Mouse (Mus musculus) lung, postnatal 0 days (tissue): Measurements from ENCODE around the gene Ntrk3. TPM values are rescaled to one million over a fixed set of nuclear protein-coding genes. Genes with fewer than 3 reads are reported as not detected.

Source experiments
- ATAC-seq: fragments of 200-750 bp; cut with Nextera tagmentation; 2 replicates; pipeline ENCODE4 v1.8.0; 2017; ENCODE audit warnings: moderate library complexity
- DNase-seq: peaks from one replicate; pipeline ENCODE4 v3.0.0-alpha.2; 2016; ENCODE audit warnings: low spot score
- H3K27ac ChIP-seq: fragments of 300-500 bp; sonication (generic); 2 replicates; pipeline ENCODE4 v1.5.1; 2014; ENCODE audit warnings: antibody characterized with exemption, mild to moderate bottlenecking, low read length, mixed read lengths
- H3K27me3 ChIP-seq: fragments of 300-500 bp; sonication (generic); replicated peaks from 2 replicates; pipeline ENCODE4 v1.6.1; 2014; ENCODE audit warnings: low read length, mixed read lengths; ENCODE audit not compliant: insufficient read depth
- H3K36me3 ChIP-seq: fragments of 300-500 bp; sonication (generic); 2 replicates; pipeline ENCODE4 v1.6.1; 2014; ENCODE audit warnings: low read length, mixed read lengths; ENCODE audit not compliant: insufficient read depth
- H3K4me1 ChIP-seq: fragments of 300-500 bp; sonication (generic); 2 replicates; pipeline ENCODE4 v1.6.1; 2014; ENCODE audit warnings: antibody characterized with exemption, low read depth, low read length, mixed read lengths; ENCODE audit not compliant: insufficient read depth
- H3K4me2 ChIP-seq: fragments of 300-500 bp; sonication (generic); replicated peaks from 2 replicates; pipeline ENCODE4 v1.6.1; 2014; ENCODE audit warnings: low read depth, mild to moderate bottlenecking, low read length, moderate library complexity, mixed read lengths
- H3K4me3 ChIP-seq: fragments of 300-500 bp; sonication (generic); 2 replicates; pipeline ENCODE4 v1.5.1; 2014; ENCODE audit warnings: low read depth, low read length
- H3K9ac ChIP-seq: fragments of 300-500 bp; sonication (generic); replicated peaks from 2 replicates; pipeline ENCODE4 v1.6.1; 2014; ENCODE audit warnings: low read depth, mild to moderate bottlenecking
- H3K9me3 ChIP-seq: fragments of 300-500 bp; sonication (generic); 2 replicates; pipeline ENCODE4 v1.6.1; 2016; ENCODE audit warnings: low read length, mixed read lengths
- CTCF ChIP-seq: IDR thresholded peaks from 2 replicates; pipeline ENCODE4 v1.5.1; 2016; ENCODE audit warnings: antibody characterized with exemption, mild to moderate bottlenecking
- EP300 ChIP-seq: IDR thresholded peaks from 2 replicates; pipeline ENCODE4 v1.6.1; 2016; ENCODE audit warnings: antibody characterized with exemption, mild to moderate bottlenecking, control low read depth
- WGBS: fragments of 180-500 bp; shearing (Covaris S2); extraction: QIAGEN DNeasy Blood & Tissue Kit; methylation state at CpG from one replicate; pipeline ENCODE4 v1.1.7; 2014; 5-methylcytosine and 5-hydroxymethylcytosine counted together
- polyA plus RNA-seq: library from polyadenylated mRNA; unstranded; fragments of >200 nt; fragmentation: Nextera tagmentation; extraction: Ambion mirVana; gene quantifications from 2 replicates; pipeline ENCODE4 v1.2.1, GENCODE M21; 2015

Ntrk3 gene
- polyA plus RNA-seq, 1 experiment from 2014 or later = 1.3 TPM

DNA sequence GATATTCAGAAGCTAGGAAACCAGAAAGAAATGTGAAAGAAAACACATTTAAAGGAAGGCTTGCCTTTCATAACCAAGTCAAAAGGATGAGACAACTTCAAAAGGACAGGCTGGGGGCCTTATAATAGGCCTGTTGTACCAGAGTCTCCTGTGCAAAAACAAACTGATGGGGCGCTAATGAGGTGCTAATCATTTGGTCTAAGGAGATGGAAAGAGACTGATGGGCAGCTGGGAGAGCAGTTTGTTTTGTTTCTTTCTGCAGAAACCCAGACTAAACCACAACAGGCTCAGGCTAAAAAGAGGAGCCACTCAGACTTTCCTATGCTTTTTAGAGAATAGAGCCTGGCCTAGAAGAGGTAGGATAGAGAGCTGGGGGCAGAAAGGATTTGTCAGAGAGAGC is 554.4 kb downstream of the Ntrk3 start:
- Histone ChIP-seq H3K4me3 (no peak overlapping the region), H3K9me3 (no peaks in the 10 kb centered on the region; the same call in 1 of the 2 replicates), H3K36me3 (no peaks in the 10 kb centered on the region), H3K27me3 (no peaks in the 10 kb centered on the region), H3K27ac (no peak overlapping the region), H3K9ac (no peak overlapping the region), H3K4me1 (no peaks in the 10 kb centered on the region), H3K4me2 (no peak overlapping the region)
- DNase-seq = no peak
- TF ChIP-seq CTCF = no peak
- ATAC-seq = no peak
- 14% methylated on average over 1 of the region's 1 CpGs for WGBS

DNA sequence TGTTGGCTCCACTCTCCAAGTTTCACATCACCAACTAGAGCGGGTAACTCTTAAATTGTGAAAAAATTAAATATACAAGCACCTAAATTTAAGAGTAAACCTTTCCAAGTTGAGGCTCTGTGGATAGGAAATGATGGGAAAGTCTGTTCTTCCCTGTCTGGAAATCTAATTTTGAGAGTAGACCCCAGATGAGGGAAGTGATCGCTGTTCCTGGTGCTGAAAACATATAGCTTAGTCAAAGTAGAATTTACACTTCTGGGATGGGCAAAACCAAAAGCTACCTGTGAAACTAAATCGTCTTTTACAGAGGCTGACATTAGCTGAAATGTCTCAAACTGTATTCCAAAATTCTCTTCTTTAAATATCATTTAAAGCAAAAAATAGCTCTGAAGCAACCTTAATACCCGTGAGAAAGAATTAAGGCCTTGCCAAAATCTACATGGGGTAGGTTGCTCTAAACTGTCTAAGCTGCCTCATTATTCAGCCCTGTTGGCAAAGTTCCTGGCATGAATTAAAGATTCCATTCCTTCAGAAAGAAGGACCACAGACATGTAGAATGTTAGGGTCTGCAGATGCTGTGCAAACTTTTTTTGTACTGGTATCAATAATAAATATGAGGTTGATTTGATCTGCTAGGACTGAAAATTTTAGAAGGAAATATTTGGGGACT is 557.7 kb downstream of the Ntrk3 start:
- H3K9me3 ChIP-seq = no peaks in the 10 kb centered on the region; the same call in 1 of the 2 replicates
- no peak overlapping the region for H3K9ac ChIP-seq
- DNase-seq (no peak), ATAC-seq (no peak)
- H3K36me3 ChIP-seq = no peaks in the 10 kb centered on the region
- H3K4me3 ChIP-seq = no peak overlapping the region
- WGBS = 72% methylated on average over 4 of the region's 4 CpGs
- no peak overlapping the region for H3K27ac ChIP-seq
- no peaks in the 10 kb centered on the region for H3K27me3 ChIP-seq
- TF ChIP-seq EP300 (no peak), CTCF (no peak)
- no peaks in the 10 kb centered on the region for H3K4me1 ChIP-seq
- H3K4me2 ChIP-seq = no peak overlapping the region

DNA sequence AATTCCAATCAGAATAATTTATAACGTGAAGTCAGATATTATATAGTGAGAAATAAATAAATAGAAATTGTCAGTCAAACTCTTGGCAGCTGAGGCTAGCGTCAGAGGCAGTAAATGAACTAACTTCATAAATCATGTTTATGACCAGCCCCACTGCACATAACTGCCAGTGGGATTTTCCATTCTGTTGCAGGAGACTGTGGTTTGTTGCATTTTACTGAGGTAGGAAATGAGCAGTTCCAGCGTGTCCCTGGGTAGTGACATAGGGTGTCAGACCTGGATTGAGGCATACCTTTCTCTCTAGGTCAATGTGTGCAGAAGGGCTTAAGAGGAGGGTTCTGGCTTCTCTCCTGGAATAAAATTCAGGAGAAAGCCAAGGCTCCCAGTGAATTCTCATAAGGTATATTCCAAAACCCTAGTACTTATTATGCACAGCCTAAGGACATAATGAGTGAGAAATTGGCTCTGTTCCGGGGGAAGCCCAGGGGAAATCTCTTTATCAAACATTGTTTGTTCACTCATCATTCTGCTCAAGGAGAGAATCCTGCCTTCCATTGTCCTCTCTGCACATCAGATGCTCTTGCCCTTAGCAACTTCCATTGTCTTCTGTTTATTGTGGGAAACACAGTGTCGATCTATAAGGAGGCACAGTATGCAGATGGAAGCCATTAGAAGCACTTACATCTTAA is 565.4 kb downstream of the Ntrk3 start:
- H3K4me3 ChIP-seq = no peak overlapping the region
- no peaks in the 10 kb centered on the region for H3K36me3 ChIP-seq
- ATAC-seq = no peak
- DNase-seq = no peak
- no peaks in the 10 kb centered on the region for H3K27me3 ChIP-seq
- H3K9ac ChIP-seq = no peak overlapping the region
- TF ChIP-seq EP300 (no peak), CTCF (no peak)
- WGBS = 69% methylated on average over 5 of the region's 5 CpGs
- no peaks in the 10 kb centered on the region for H3K9me3 ChIP-seq
- H3K4me1 ChIP-seq = no peaks in the 10 kb centered on the region
- no peak overlapping the region for H3K4me2 ChIP-seq
- no peak overlapping the region for H3K27ac ChIP-seq

DNA sequence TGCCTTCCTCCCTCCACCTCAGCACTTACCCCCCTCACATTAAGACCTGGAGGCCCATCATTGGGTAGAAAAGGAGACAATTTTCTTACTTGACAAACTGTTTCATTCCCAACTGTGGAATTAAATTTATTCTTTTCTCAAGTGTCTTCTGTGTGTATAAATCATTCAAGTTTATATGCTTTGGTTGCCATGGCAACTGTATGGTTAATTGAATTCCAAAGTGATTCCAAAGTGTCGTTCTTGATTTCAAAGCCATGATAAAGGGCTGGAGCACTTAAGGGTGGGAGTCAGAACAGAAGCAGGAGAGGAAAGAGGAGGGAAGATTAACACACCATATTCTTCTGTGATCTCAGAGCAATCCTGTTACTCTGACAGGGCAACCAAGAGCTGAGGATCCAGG is 572.3 kb downstream of the Ntrk3 start:
- H3K4me3 ChIP-seq = no peak overlapping the region
- no peak for ATAC-seq
- no peak for TF ChIP-seq CTCF
- TF ChIP-seq EP300 = no peak
- no peak for DNase-seq
- no peaks in the 10 kb centered on the region for H3K36me3 ChIP-seq
- no peaks in the 10 kb centered on the region for H3K27me3 ChIP-seq
- H3K9me3 ChIP-seq = no peaks in the 10 kb centered on the region
- H3K4me2 ChIP-seq = no peak overlapping the region
- no peak overlapping the region for H3K9ac ChIP-seq
- WGBS = 30% methylated on average over 1 of the region's 1 CpGs
- no peaks in the 10 kb centered on the region for H3K4me1 ChIP-seq
- H3K27ac ChIP-seq = no peak overlapping the region

DNA sequence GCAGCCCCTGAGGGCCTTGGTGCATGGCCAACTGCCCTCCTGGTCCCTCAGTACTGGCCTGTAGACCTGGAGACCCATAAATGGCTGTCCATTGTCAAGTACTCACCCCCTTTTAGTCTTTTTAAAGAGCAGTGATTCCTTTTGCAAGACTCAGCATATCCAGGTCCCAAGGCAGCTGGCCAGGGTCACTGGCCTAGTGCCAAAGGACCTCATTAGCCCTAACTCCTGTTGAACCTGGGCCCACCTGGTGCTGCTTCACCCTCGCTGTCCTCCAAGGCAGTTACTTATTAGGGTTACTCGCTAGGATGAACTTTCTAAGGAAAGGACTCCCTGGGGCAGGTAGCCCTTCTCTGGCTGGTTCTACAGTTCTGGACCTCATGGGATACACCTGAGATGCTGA is 579.9 kb downstream of the Ntrk3 start:
- DNase-seq (no peak), ATAC-seq (no peak)
- H3K27ac ChIP-seq = no peak overlapping the region
- no peak overlapping the region for H3K4me3 ChIP-seq
- no peaks in the 10 kb centered on the region for H3K9me3 ChIP-seq
- no peaks in the 10 kb centered on the region for H3K4me1 ChIP-seq
- TF ChIP-seq EP300 (no peak), CTCF (no peak)
- H3K27me3 ChIP-seq = no peaks in the 10 kb centered on the region
- no peak overlapping the region for H3K4me2 ChIP-seq
- no peak overlapping the region for H3K9ac ChIP-seq
- 74% methylated on average over 2 of the region's 2 CpGs for WGBS
- H3K36me3 ChIP-seq = no peaks in the 10 kb centered on the region

DNA sequence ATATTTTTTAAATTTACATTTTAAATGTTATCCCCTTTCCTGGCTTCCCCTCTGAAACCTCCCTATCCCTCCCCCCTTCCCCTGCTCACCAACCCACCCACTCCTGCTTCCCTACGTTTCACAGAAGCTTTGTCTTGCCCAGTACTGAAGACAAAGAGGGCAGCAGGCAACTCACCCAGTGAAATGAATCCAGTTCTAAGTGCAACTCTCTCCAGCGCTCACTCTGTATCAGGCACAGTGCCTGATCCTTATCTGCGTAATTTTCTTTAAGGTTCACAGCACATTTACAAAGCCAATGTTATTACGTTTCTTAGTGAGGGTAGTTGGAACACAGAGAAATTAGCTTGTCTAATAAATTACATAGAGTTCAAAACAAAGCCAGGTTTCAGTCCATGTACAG is 592.6 kb downstream of the Ntrk3 start:
- ATAC-seq = no peak
- H3K9me3 ChIP-seq = no peaks in the 10 kb centered on the region
- H3K27ac ChIP-seq = no peak overlapping the region
- 54% methylated on average over 4 of the region's 4 CpGs for WGBS
- H3K4me2 ChIP-seq = no peak overlapping the region
- no peak overlapping the region for H3K4me3 ChIP-seq
- H3K9ac ChIP-seq = no peak overlapping the region
- no peaks in the 10 kb centered on the region for H3K27me3 ChIP-seq
- H3K36me3 ChIP-seq = no peaks in the 10 kb centered on the region
- TF ChIP-seq EP300 = no peak
- no peak for TF ChIP-seq CTCF
- no peaks in the 10 kb centered on the region for H3K4me1 ChIP-seq
- no peak for DNase-seq
